Mouse (Mus musculus) G1E (cell line): ENCODE results near the gene Scfd2.

Experiments
- CTCF ChIP-seq: IDR thresholded peaks from 2 replicates; pipeline ENCODE4 v1.5.1; 2012; ENCODE audit warnings: low read depth, low read length, inconsistent platforms, mixed read lengths
- POLR2AphosphoS5 ChIP-seq: IDR thresholded peaks from 2 replicates; pipeline ENCODE4 v1.6.1; 2012; ENCODE audit warnings: low read depth, low read length, inconsistent platforms; ENCODE audit not compliant: insufficient replicate concordance

DNA sequence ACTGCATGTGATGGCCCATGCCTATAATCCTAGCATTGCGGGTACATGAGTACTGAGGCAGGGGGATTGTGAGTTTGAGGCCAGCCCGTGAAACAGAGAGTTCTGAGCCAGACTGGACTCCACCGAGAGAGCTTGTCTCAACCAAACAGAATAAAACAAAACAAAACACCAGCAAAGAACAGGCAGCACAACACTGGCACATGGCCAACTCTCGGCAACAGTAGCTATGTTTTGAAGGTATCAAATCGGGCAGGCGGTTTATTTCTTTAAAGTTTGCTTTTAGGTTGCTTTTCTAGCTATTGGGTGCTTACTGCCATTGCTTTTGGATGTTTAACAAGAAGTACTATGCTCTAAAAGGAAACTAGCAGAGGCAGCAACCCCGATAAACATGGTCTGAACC is 251.9 kb downstream of the Scfd2 start:
- TF ChIP-seq CTCF (no peak), POLR2AphosphoS5 (no peak)
